Comparison of ENCODE assay signal across 8 mouse cellular contexts in the genomic region with DNA sequence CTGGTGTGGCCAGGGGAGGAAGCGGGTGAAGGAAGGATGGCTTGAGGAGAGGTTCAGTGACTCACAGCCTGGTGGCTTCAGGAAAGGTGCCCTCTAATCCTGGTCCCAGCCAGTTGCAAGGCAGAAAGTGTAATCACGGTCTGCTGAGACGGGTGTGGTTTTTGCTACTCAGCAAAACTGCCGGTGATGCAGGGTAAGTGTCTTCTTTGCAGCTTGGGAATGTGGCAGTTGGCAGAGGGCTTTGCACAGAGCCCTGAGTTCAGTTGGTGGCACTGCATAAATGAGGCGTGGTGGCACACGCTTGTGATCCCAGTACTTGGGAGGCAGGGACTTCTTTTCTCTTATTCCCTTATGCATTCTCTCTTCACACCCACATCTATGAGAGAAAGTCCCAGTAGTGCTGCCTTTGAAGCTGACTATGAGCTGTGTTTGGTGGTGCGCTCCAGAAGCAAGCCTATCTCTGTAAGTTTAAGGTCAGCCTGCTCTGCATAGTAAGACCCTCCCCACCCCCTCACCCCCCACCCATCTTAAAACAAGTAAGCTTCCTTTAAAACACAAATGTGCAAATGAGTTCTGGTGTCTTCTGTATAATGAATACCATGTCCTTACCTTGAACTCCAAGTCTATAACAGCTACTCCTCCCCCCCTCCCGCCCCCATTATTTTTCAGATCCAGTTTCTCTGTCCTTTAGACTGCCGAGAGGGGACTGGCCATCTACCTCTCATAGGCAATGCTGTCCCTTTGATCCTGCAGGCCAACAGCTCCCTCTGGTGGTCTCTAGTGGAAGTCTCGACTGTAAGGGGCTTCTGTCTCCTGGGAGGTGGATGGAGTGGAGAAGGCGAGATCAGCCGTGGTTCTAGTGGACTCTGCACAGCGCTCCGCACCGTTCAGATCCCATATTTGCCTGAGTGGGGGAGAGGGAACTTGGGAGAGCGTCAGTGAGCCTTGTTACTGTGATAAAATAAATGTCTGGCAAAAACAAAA. TPM values are rescaled to one million over a fixed set of nuclear protein-coding genes. Genes with fewer than 3 reads are reported as not detected.
DNase-seq lines count a peak whose midpoint lies in the region; ATAC-seq and TF ChIP-seq lines count a peak whose summit lies in the region.

No protein-coding gene starts in this region.

- peak overlapping the region; percentile 24; the same call in 1 of the 2 replicates for H3K4me2 ChIP-seq in forebrain, embryonic 13.5 days
- H3K4me2 ChIP-seq in liver, postnatal 0 days (ENCODE audit: low read depth, low read length), result no peak overlapping the region
- H3K4me2 ChIP-seq in neural tube, embryonic 14.5 days (ENCODE audit: low read depth, low read length), result no peak overlapping the region

- no peak for TF ChIP-seq EP300 in liver, postnatal 0 days (IDR thresholded peaks at IDR 0.05; ENCODE audit: low read depth)

- H3K27me3 ChIP-seq in E14TG2a.4 (ENCODE audit: insufficient read depth, low read length), result no peaks in the 10 kb centered on the region
- H3K27me3 ChIP-seq in forebrain, embryonic 13.5 days, result no peaks in the 10 kb centered on the region
- no peaks in the 10 kb centered on the region for H3K27me3 ChIP-seq in liver, postnatal 0 days (ENCODE audit: insufficient read depth, low read length)
- no peaks in the 10 kb centered on the region for H3K27me3 ChIP-seq in neural tube, embryonic 14.5 days (ENCODE audit: control insufficient read depth, insufficient read depth, low read length)

- DNase-seq in c-Kit-positive CD71-positive TER-119-positive erythroid progenitor cells, embryonic 14.5 days (ENCODE audit: low spot score), result peak; percentile 81
- DNase-seq in heart, postnatal 10 days, result peak; percentile 91 to 95
- peak; percentile 92 to 94 for DNase-seq in kidney, postnatal 4 days
- DNase-seq in liver, postnatal 0 days, result peak; percentile 87
- DNase-seq in telencephalon, adult 2 months (ENCODE audit: low read depth, low spot score), result peak; percentile 52

- intact Hi-C loops in heart, postnatal 10 days (cut with DNase I), result loop anchor here (1.0 to 2.0 kb wide), 4 partner anchors 21 to 226 kb away; no protein-coding TSS in a partner anchor

- peak; percentile 93 for ATAC-seq in forebrain, embryonic 13.5 days
- peak; percentile 90 for ATAC-seq in liver, postnatal 0 days
- ATAC-seq in neural tube, embryonic 14.5 days (ENCODE audit: low read depth), result peak; percentile 92

- H3K9ac ChIP-seq in forebrain, embryonic 13.5 days, result peak overlapping the region; percentile 34; the same call in 1 of the 2 replicates
- H3K9ac ChIP-seq in liver, postnatal 0 days (replicated peaks), result no peak overlapping the region
- no peak overlapping the region for H3K9ac ChIP-seq in neural tube, embryonic 14.5 days (replicated peaks; ENCODE audit: low read depth, low read length)

- H3K4me3 ChIP-seq in E14TG2a.4 (replicated peaks; ENCODE audit: low read length), result peak overlapping the region; percentile 59
- no peak overlapping the region for H3K4me3 ChIP-seq in forebrain, embryonic 13.5 days
- no peak overlapping the region for H3K4me3 ChIP-seq in liver, postnatal 0 days (ENCODE audit: low read depth, low read length)
- H3K4me3 ChIP-seq in neural tube, embryonic 14.5 days (ENCODE audit: low read depth, low read length), result no peak overlapping the region

- no peak overlapping the region for H3K27ac ChIP-seq in forebrain, embryonic 13.5 days
- no peak overlapping the region for H3K27ac ChIP-seq in liver, postnatal 0 days (ENCODE audit: low read depth)
- H3K27ac ChIP-seq in neural tube, embryonic 14.5 days (ENCODE audit: low read depth, low read length), result no peak overlapping the region

- no peaks in the 10 kb centered on the region for H3K9me3 ChIP-seq in E14TG2a.4 (ENCODE audit: low read length)
- H3K9me3 ChIP-seq in forebrain, embryonic 13.5 days (replicated peaks), result no peaks in the 10 kb centered on the region
- no peaks in the 10 kb centered on the region for H3K9me3 ChIP-seq in liver, postnatal 0 days (ENCODE audit: low read length)
- H3K9me3 ChIP-seq in neural tube, embryonic 14.5 days (ENCODE audit: control insufficient read depth, low read length), result no peaks in the 10 kb centered on the region

- TF ChIP-seq CTCF in E14TG2a.4 (conservative IDR thresholded peaks at IDR 0.05; ENCODE audit: low read length), result peak; percentile 69
- TF ChIP-seq CTCF in liver, postnatal 0 days (IDR thresholded peaks at IDR 0.05; ENCODE audit: low read depth), result peak; percentile 97

- peaks cover 12% of the 10 kb centered on the region for H3K4me1 ChIP-seq in E14TG2a.4 (replicated peaks; ENCODE audit: low read depth, low read length)
- no peaks in the 10 kb centered on the region for H3K4me1 ChIP-seq in forebrain, embryonic 13.5 days
- no peaks in the 10 kb centered on the region; the same call in 1 of the 2 replicates for H3K4me1 ChIP-seq in liver, postnatal 0 days (ENCODE audit: insufficient read depth)
- no peaks in the 10 kb centered on the region for H3K4me1 ChIP-seq in neural tube, embryonic 14.5 days (ENCODE audit: control insufficient read depth, insufficient read depth, low read length)

- WGBS in forebrain, embryonic 13.5 days, result 41% methylated on average over 16 of the region's 16 CpGs
- 32% methylated on average over 16 of the region's 16 CpGs for WGBS in liver, postnatal 0 days (ENCODE audit: insufficient replicate concordance)
- 42% methylated on average over 16 of the region's 16 CpGs for WGBS in neural tube, embryonic 14.5 days

- H3K36me3 ChIP-seq in E14TG2a.4 (ENCODE audit: insufficient read depth, low read length), result no peaks in the 10 kb centered on the region
- no peaks in the 10 kb centered on the region for H3K36me3 ChIP-seq in forebrain, embryonic 13.5 days (ENCODE audit: poor library complexity, severe bottlenecking)
- H3K36me3 ChIP-seq in liver, postnatal 0 days (replicated peaks; ENCODE audit: insufficient read depth, low read length), result no peaks in the 10 kb centered on the region
- H3K36me3 ChIP-seq in neural tube, embryonic 14.5 days (ENCODE audit: control insufficient read depth, insufficient read depth, low read length), result no peaks in the 10 kb centered on the region

RNA-seq across cellular contexts. Expression of a gene that starts 11.2 kb away (rescaled TPM):
- 405 and 421 TPM in 2 replicates for polyA plus RNA-seq in forebrain, embryonic 13.5 days (2015; fragmentation: Nextera tagmentation; extraction: Ambion mirVana)
- total RNA-seq in heart, postnatal 10 days (2021), result 10 to 100 TPM; 44.3 to 46.4 TPM
- 235 and 276 TPM in 2 replicates for polyA plus RNA-seq in liver, postnatal 0 days (2015; fragmentation: Nextera tagmentation; extraction: Ambion mirVana)
- polyA plus RNA-seq in neural tube, embryonic 14.5 days (2014; fragmentation: Nextera tagmentation; extraction: Ambion mirVana), result 26.1 and 31.2 TPM in 2 replicates

RNA-seq across cellular contexts. Expression of a gene that starts 15.2 kb away (rescaled TPM):
- polyA plus RNA-seq in forebrain, embryonic 13.5 days (2015; fragmentation: Nextera tagmentation; extraction: Ambion mirVana), result 0.45 and 0.58 TPM in 2 replicates
- total RNA-seq in heart, postnatal 10 days (2021), result 1 to 10 TPM; 5.1 to 5.9 TPM
- 0.31 and 0.50 TPM in 2 replicates for polyA plus RNA-seq in liver, postnatal 0 days (2015; fragmentation: Nextera tagmentation; extraction: Ambion mirVana)
- 1.3 and 2.2 TPM in 2 replicates for polyA plus RNA-seq in neural tube, embryonic 14.5 days (2014; fragmentation: Nextera tagmentation; extraction: Ambion mirVana)

RNA-seq across cellular contexts. Expression of a gene that starts 45.7 kb away (rescaled TPM):
- polyA plus RNA-seq in forebrain, embryonic 13.5 days (2015; fragmentation: Nextera tagmentation; extraction: Ambion mirVana), result 11.2 and 13.1 TPM in 2 replicates
- total RNA-seq in heart, postnatal 10 days (2021), result 10 to 100 TPM; 25.5 to 37.3 TPM
- polyA plus RNA-seq in liver, postnatal 0 days (2015; fragmentation: Nextera tagmentation; extraction: Ambion mirVana), result 4.0 and 5.3 TPM in 2 replicates
- 13.3 and 18.8 TPM in 2 replicates for polyA plus RNA-seq in neural tube, embryonic 14.5 days (2014; fragmentation: Nextera tagmentation; extraction: Ambion mirVana)
